Mouse (Mus musculus) brown adipose tissue, adult 24 weeks (tissue): Measurements from ENCODE around the gene Cd209g. TPM values are rescaled to one million over a fixed set of nuclear protein-coding genes. Genes with fewer than 3 reads are reported as not detected.

Experiments
- H3K27ac ChIP-seq: fragments of 200-500 bp; replicated peaks from 2 replicates; pipeline ENCODE4 v1.5.1; 2012; ENCODE audit warnings: low read depth, mild to moderate bottlenecking, low read length
- H3K4me1 ChIP-seq: fragments of 200-500 bp; 2 replicates; pipeline ENCODE4 v1.6.1; 2012; ENCODE audit warnings: low read length, mixed read lengths; ENCODE audit not compliant: control insufficient read depth, insufficient read depth, insufficient read length
- H3K4me3 ChIP-seq: fragments of 200-500 bp; 2 replicates; pipeline ENCODE4 v1.5.1; 2012; ENCODE audit warnings: low read depth, mild to moderate bottlenecking, low read length, moderate library complexity; ENCODE audit not compliant: insufficient read depth
- polyA plus RNA-seq: library from polyadenylated mRNA; stranded (reverse); fragments of >200 nt; gene quantifications from 2 replicates; pipeline ENCODE4 v1.2.4, GENCODE M21; 2012; ENCODE audit not compliant: missing spikeins, insufficient read depth, insufficient read length

Gene Cd209g
- polyA plus RNA-seq, 1 experiment: 8.0 TPM

GRCm38 (mm10) chr8:4174018-4174417 lies 40.1 kb downstream of the Cd209g start:
- peaks cover 6% of the 10 kb centered on the region for H3K4me1 ChIP-seq
- H3K27ac ChIP-seq: no peak overlapping the region
- H3K4me3 ChIP-seq: no peak overlapping the region

- H3K4me3 ChIP-seq: no peak overlapping the region
- no peak overlapping the region for H3K27ac ChIP-seq
- no peaks in the 10 kb centered on the region for H3K4me1 ChIP-seq
These were observed 49.5 kb downstream of the Cd209g start for GRCm38 (mm10) chr8:4183409-4183808.

- H3K4me1 ChIP-seq: no peaks in the 10 kb centered on the region
- no peak overlapping the region for H3K4me3 ChIP-seq
- H3K27ac ChIP-seq: no peak overlapping the region
These were observed 52.3 kb downstream of the Cd209g start for GRCm38 (mm10) chr8:4186151-4186550.

Other genes with a start within 250 kb of the Cd209g start
- 1.4 and 3.5 TPM in 2 replicates for gene Cd209b, start 207.3 kb upstream of the Cd209g start, polyA plus RNA-seq
- gene Cd209c, start 179.4 kb upstream of the Cd209g start, polyA plus RNA-seq: 1.0 TPM in 1 of 2 replicates, not detected in the other
- 12.1 and 18.7 TPM in 2 replicates for gene Cd209f, start 28.3 kb upstream of the Cd209g start, polyA plus RNA-seq
- 11.1 and 12.3 TPM in 2 replicates for gene Evi5l, start 32.5 kb downstream of the Cd209g start, polyA plus RNA-seq
- 0.28 TPM in 1 of 2 replicates, not detected in the other for gene Prr36, start 83.4 kb downstream of the Cd209g start, polyA plus RNA-seq
- gene Lrrc8e, start 92.7 kb downstream of the Cd209g start, polyA plus RNA-seq: not detected in 2 replicates
- gene Map2k7, start 104.6 kb downstream of the Cd209g start, polyA plus RNA-seq: 29.3 and 35.9 TPM in 2 replicates
- gene Gm49320, start 104.8 kb downstream of the Cd209g start, polyA plus RNA-seq: not detected in 2 replicates
- 1.5 TPM in 1 of 2 replicates, not detected in the other for gene Tgfbr3l, start 114.1 kb downstream of the Cd209g start, polyA plus RNA-seq
- 11.6 and 13.5 TPM in 2 replicates for gene Snapc2, start 119.0 kb downstream of the Cd209g start, polyA plus RNA-seq
- gene Ctxn1, start 125.2 kb downstream of the Cd209g start, polyA plus RNA-seq: 1.7 TPM in 1 of 2 replicates, not detected in the other
- gene Timm44, start 141.8 kb downstream of the Cd209g start, polyA plus RNA-seq: 145 and 147 TPM in 2 replicates
- 8.4 and 12.7 TPM in 2 replicates for gene Ccl25, start 191.1 kb downstream of the Cd209g start, polyA plus RNA-seq
- gene Elavl1, start 191.3 kb downstream of the Cd209g start, polyA plus RNA-seq: 29.5 and 50.5 TPM in 2 replicates